Mouse (Mus musculus): Measurements from ENCODE around the gene Tbc1d22a. TPM values are rescaled to one million over a fixed set of nuclear protein-coding genes. Genes with fewer than 3 reads are reported as not detected.

Gene Tbc1d22a
- total and polyA plus RNA-seq, 2 experiments from 2014 or later = 9.7 to 31.4 TPM

DNA sequence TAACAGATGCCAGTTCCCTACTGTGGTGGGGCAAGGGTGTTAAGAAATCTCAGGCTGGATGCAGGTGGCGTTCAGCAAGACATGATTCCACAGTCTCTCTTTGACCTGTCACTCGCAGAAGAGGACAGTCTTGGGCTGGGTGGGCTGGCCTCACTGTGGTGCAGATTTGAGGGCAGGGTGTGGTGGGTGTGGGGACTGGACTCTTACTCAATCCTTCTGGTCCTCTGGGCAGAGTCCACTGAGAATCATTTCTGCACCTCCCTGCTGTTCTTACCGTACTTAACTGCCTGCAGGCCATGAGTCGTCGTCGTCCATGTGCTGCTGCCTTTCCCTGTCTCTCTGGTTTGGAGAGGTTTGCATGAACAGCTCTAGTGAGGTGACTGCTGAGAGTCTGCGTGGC lies 61.5 kb downstream of the Tbc1d22a start:
- DNase-seq (ENCODE audit: low spot score) (no peak), ATAC-seq (ENCODE audit: insufficient read depth, low read depth) (no peak)
- Histone ChIP-seq H3K4me3 (ENCODE audit: low read depth, low read length) (no peak overlapping the region), H3K9ac (replicated peaks; ENCODE audit: low read depth, low read length) (no peak overlapping the region), H3K27me3 (ENCODE audit: control insufficient read depth, insufficient read depth, low read length) (no peaks in the 10 kb centered on the region), H3K4me1 (ENCODE audit: control insufficient read depth, insufficient read depth) (no peaks in the 10 kb centered on the region), H3K4me2 (ENCODE audit: low read depth, low read length) (no peak overlapping the region), H3K9me3 (replicated peaks; ENCODE audit: control insufficient read depth, low read length) (no peaks in the 10 kb centered on the region), H3K27ac (ENCODE audit: low read depth) (no peak overlapping the region), H3K36me3 (replicated peaks; ENCODE audit: control insufficient read depth, insufficient read depth, low read length) (no peaks in the 10 kb centered on the region)
- WGBS = 86% methylated on average over 7 of the region's 7 CpGs
- TF ChIP-seq EP300 (IDR thresholded peaks at IDR 0.05; ENCODE audit: low read depth) = no peak
- no peak for TF ChIP-seq CTCF (IDR thresholded peaks at IDR 0.05; ENCODE audit: low read depth)

- Histone ChIP-seq H3K4me3 (ENCODE audit: low read depth, low read length) (no peak overlapping the region), H3K36me3 (replicated peaks; ENCODE audit: control insufficient read depth, insufficient read depth, low read length) (no peaks in the 10 kb centered on the region), H3K27me3 (ENCODE audit: control insufficient read depth, insufficient read depth, low read length) (no peaks in the 10 kb centered on the region), H3K27ac (ENCODE audit: low read depth) (no peak overlapping the region), H3K4me1 (ENCODE audit: control insufficient read depth, insufficient read depth) (no peaks in the 10 kb centered on the region), H3K4me2 (ENCODE audit: low read depth, low read length) (no peak overlapping the region), H3K9ac (replicated peaks; ENCODE audit: low read depth, low read length) (no peak overlapping the region), H3K9me3 (replicated peaks; ENCODE audit: control insufficient read depth, low read length) (no peaks in the 10 kb centered on the region)
- no peak for ATAC-seq (ENCODE audit: insufficient read depth, low read depth)
- no peak for DNase-seq (ENCODE audit: low spot score)
- no peak for TF ChIP-seq CTCF (IDR thresholded peaks at IDR 0.05; ENCODE audit: low read depth)
- TF ChIP-seq EP300 (IDR thresholded peaks at IDR 0.05; ENCODE audit: low read depth) = no peak
- 85% methylated on average over 11 of the region's 11 CpGs for WGBS
Measured at GRCm38 (mm10) chr15:86276538-86277264, 62.4 kb downstream of the Tbc1d22a start.

- Histone ChIP-seq H3K36me3 (replicated peaks; ENCODE audit: control insufficient read depth, insufficient read depth, low read length) (no peaks in the 10 kb centered on the region), H3K9me3 (replicated peaks; ENCODE audit: control insufficient read depth, low read length) (no peaks in the 10 kb centered on the region), H3K4me2 (ENCODE audit: low read depth, low read length) (no peak overlapping the region), H3K9ac (replicated peaks; ENCODE audit: low read depth, low read length) (no peak overlapping the region), H3K4me3 (ENCODE audit: low read depth, low read length) (no peak overlapping the region), H3K4me1 (ENCODE audit: control insufficient read depth, insufficient read depth) (no peaks in the 10 kb centered on the region), H3K27ac (ENCODE audit: low read depth) (no peak overlapping the region), H3K27me3 (ENCODE audit: control insufficient read depth, insufficient read depth, low read length) (no peaks in the 10 kb centered on the region)
- ATAC-seq (ENCODE audit: insufficient read depth, low read depth) (no peak), DNase-seq (ENCODE audit: low spot score) (no peak)
- TF ChIP-seq EP300 (IDR thresholded peaks at IDR 0.05; ENCODE audit: low read depth) = no peak
- no peak for TF ChIP-seq CTCF (IDR thresholded peaks at IDR 0.05; ENCODE audit: low read depth)
- WGBS = 75% methylated on average over 15 of the region's 15 CpGs
Measured at GRCm38 (mm10) chr15:86277428-86277827, 63.2 kb downstream of the Tbc1d22a start.

- H3K27me3 ChIP-seq (ENCODE audit: control insufficient read depth, insufficient read depth, low read length) = no peaks in the 10 kb centered on the region
- H3K4me1 ChIP-seq (ENCODE audit: control insufficient read depth, insufficient read depth) = no peaks in the 10 kb centered on the region
- 79% methylated on average over 14 of the region's 14 CpGs for WGBS
- ATAC-seq (ENCODE audit: insufficient read depth, low read depth) (no peak), DNase-seq (ENCODE audit: low spot score) (no peak)
- no peaks in the 10 kb centered on the region for H3K36me3 ChIP-seq (replicated peaks; ENCODE audit: control insufficient read depth, insufficient read depth, low read length)
- TF ChIP-seq CTCF (IDR thresholded peaks at IDR 0.05; ENCODE audit: low read depth) = no peak
- no peak for TF ChIP-seq EP300 (IDR thresholded peaks at IDR 0.05; ENCODE audit: low read depth)
- H3K4me2 ChIP-seq (ENCODE audit: low read depth, low read length) = no peak overlapping the region
- H3K4me3 ChIP-seq (ENCODE audit: low read depth, low read length) = no peak overlapping the region
- no peak overlapping the region for H3K27ac ChIP-seq (ENCODE audit: low read depth)
- H3K9ac ChIP-seq (replicated peaks; ENCODE audit: low read depth, low read length) = no peak overlapping the region
- H3K9me3 ChIP-seq (replicated peaks; ENCODE audit: control insufficient read depth, low read length) = no peaks in the 10 kb centered on the region
Measured at GRCm38 (mm10) chr15:86279059-86279974, 65.1 kb downstream of the Tbc1d22a start.

DNA sequence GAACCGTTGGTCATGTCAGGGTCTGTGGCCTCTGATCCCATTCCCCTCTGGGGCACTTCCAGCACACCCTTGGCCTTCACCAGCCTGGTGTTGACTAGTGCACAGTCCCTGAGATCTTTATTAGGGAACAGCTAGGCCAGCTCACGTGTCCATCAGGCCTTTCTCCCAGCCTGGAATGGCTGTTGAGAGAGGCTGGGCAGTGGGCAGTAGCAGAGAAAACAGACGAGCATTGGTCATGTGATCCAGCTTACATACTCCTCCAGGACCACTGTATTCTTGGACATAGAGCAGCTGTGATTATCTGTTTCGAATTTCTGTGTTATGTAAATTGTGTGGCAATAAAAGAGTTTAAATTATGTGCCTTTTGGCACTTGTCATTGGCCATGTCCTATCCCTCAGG lies 65.9 kb downstream of the Tbc1d22a start:
- no peak for TF ChIP-seq CTCF (IDR thresholded peaks at IDR 0.05; ENCODE audit: low read depth)
- no peak for TF ChIP-seq EP300 (IDR thresholded peaks at IDR 0.05; ENCODE audit: low read depth)
- Histone ChIP-seq H3K4me2 (ENCODE audit: low read depth, low read length) (no peak overlapping the region), H3K4me3 (ENCODE audit: low read depth, low read length) (no peak overlapping the region), H3K36me3 (replicated peaks; ENCODE audit: control insufficient read depth, insufficient read depth, low read length) (no peaks in the 10 kb centered on the region), H3K27ac (ENCODE audit: low read depth) (no peak overlapping the region), H3K9ac (replicated peaks; ENCODE audit: low read depth, low read length) (no peak overlapping the region), H3K4me1 (ENCODE audit: control insufficient read depth, insufficient read depth) (no peaks in the 10 kb centered on the region), H3K27me3 (ENCODE audit: control insufficient read depth, insufficient read depth, low read length) (no peaks in the 10 kb centered on the region), H3K9me3 (replicated peaks; ENCODE audit: control insufficient read depth, low read length) (no peaks in the 10 kb centered on the region)
- 59% methylated on average over 4 of the region's 4 CpGs for WGBS
- ATAC-seq (ENCODE audit: insufficient read depth, low read depth) = no peak
- DNase-seq (ENCODE audit: low spot score) = no peak

Measured in heart, postnatal 0 days (tissue).